Mouse (Mus musculus) limb, embryonic 12.5 days (tissue): ENCODE measurements around the gene Gstz1. TPM values are rescaled to one million over a fixed set of nuclear protein-coding genes. Genes with fewer than 3 reads are reported as not detected.
"Not testable (repeated sequence)": the region's sequence is repeated elsewhere in the genome, so short reads cannot be mapped to it uniquely, and the experiment has no call there.

Experiments
- ATAC-seq: fragments of 200-750 bp; cut with Nextera tagmentation; 2 replicates; pipeline ENCODE4 v1.8.0; 2017; ENCODE audit warnings: low read depth, moderate TSS enrichment; ENCODE audit not compliant: insufficient number of reproducible peaks, insufficient read depth, low FRiP score, low TSS enrichment
- H3K27ac ChIP-seq: fragments of 300-500 bp; sonication (generic); 2 replicates; pipeline ENCODE4 v1.5.1; 2016; ENCODE audit warnings: mild to moderate bottlenecking, moderate library complexity
- H3K27me3 ChIP-seq: fragments of 300-500 bp; sonication (generic); 2 replicates; pipeline ENCODE4 v1.6.1; 2016; ENCODE audit warnings: mild to moderate bottlenecking, moderate library complexity
- H3K36me3 ChIP-seq: fragments of 300-500 bp; sonication (generic); 2 replicates; pipeline ENCODE4 v1.6.1; 2016; ENCODE audit warnings: mild to moderate bottlenecking, moderate library complexity
- H3K4me1 ChIP-seq: fragments of 300-500 bp; sonication (generic); replicated peaks from 2 replicates; pipeline ENCODE4 v1.6.1; 2016
- H3K4me2 ChIP-seq: fragments of 300-500 bp; sonication (generic); 2 replicates; pipeline ENCODE4 v1.6.1; 2016; ENCODE audit warnings: mild to moderate bottlenecking, moderate library complexity
- H3K4me3 ChIP-seq: fragments of 300-500 bp; sonication (generic); replicated peaks from 2 replicates; pipeline ENCODE4 v1.5.1; 2016; ENCODE audit warnings: mild to moderate bottlenecking
- H3K9ac ChIP-seq: fragments of 300-500 bp; sonication (generic); replicated peaks from 2 replicates; pipeline ENCODE4 v1.6.1; 2016; ENCODE audit warnings: mild to moderate bottlenecking, moderate library complexity
- H3K9me3 ChIP-seq: fragments of 300-500 bp; sonication (generic); 2 replicates; pipeline ENCODE4 v1.6.1; 2016; ENCODE audit warnings: mild to moderate bottlenecking, moderate library complexity
- WGBS: fragments of 180-500 bp; shearing (Covaris S2); methylation state at CpG from one replicate; pipeline ENCODE4 v1.1.7; 2016; 5-methylcytosine and 5-hydroxymethylcytosine counted together
- polyA plus RNA-seq: library from polyadenylated mRNA; unstranded; fragments of >200 nt; fragmentation: Nextera tagmentation; extraction: Ambion mirVana; gene quantifications from 2 replicates; pipeline ENCODE4 v1.2.1, GENCODE M21; 2016

The Gstz1 gene
- polyA plus RNA-seq, 1 experiment from 2014 or later = 29.1 TPM

DNA sequence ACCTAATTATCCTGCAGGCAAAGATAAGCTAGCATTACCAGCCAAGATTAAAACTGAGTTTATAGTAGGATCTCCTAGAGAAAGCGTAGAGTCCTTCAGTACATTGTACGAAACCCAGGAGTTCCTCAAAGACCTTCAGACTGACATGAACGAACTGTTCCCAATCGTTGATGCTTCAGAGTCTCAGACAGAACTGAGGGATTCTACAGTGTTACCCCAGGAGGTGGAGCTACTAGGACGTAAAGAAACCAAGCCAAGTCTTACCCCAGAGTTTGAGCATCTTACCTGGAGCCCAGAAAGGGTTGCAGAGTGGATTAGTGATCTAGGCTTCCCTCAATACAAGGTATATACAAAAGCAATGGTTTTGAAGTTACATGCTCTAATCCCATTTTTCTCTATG is 54.7 kb downstream of the Gstz1 start:
- WGBS = 70% methylated on average over 5 of the region's 5 CpGs
- H3K36me3 ChIP-seq = no peaks in the 10 kb centered on the region
- no peak for ATAC-seq
- no peak overlapping the region for H3K4me3 ChIP-seq
- H3K27me3 ChIP-seq = peaks cover 3% of the 10 kb centered on the region; the same call in 1 of the 2 replicates
- no peak overlapping the region for H3K9ac ChIP-seq
- no peak overlapping the region for H3K4me2 ChIP-seq
- H3K4me1 ChIP-seq = peaks cover 21% of the 10 kb centered on the region
- no peak overlapping the region for H3K27ac ChIP-seq
- no peaks in the 10 kb centered on the region for H3K9me3 ChIP-seq

DNA sequence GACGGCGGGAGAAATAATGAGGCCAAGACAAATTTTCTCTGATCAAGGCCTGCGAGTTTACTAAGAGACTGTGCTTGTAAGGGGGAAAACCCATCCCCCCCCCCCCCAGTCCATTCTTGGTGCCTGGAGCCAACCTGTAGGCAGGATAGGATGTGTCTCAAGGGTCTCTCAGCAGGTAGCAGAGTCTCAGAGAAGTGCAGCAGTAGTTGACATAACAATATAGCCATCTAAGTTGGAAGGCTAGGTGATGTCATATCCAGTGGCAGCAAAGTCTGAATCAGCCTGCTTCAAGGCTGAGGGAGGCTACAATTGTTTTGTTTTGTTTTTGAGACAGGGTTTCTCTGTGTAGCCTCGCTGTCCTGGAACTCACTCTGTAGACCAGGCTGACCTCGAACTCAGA is 58.8 kb downstream of the Gstz1 start:
- ATAC-seq, H3K27ac ChIP-seq, H3K4me2 ChIP-seq, H3K4me3 ChIP-seq, H3K27me3 ChIP-seq, H3K9me3 ChIP-seq, H3K9ac ChIP-seq, H3K4me1 ChIP-seq, H3K36me3 ChIP-seq: not testable (repeated sequence)
- 88% methylated on average over 5 of the region's 5 CpGs for WGBS

DNA sequence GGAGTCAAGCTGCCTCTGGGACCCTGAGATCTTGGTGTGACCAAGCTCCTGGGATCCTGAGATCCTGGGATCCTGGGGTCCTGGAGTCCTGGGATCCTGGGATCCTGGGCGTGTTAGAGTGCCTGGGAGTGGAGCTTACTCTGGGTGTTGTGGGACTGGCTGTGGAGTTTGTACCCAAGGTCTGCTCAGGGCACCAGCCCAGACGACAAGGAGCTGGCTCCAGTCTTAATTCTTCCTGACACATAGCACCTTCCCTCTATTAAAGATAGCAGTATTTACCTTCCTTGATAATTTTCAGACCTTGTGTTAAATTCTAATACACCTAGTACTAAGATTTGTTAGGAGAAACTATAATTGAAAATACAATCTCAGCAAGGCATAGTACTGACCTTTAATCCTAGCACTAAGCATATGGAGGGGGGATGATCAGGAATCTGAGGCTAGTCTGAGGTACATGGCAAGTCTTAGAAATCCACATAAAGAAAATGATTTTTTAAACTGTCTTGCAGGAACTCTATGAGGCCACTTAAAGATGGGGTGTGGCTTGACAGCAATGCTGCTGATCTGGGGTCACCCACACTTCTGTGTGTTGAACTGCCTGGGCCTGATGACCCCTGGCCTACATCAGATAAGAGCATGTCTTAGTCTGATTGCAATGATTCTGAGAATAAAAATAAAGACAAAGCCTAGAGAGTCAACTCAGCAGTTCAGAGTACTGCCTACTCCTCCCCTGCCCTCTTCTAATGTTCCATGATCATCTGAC is 66.1 kb downstream of the Gstz1 start:
- H3K27ac ChIP-seq = no peak overlapping the region
- ATAC-seq = no peak
- no peaks in the 10 kb centered on the region for H3K9me3 ChIP-seq
- H3K27me3 ChIP-seq = no peaks in the 10 kb centered on the region
- no peaks in the 10 kb centered on the region for H3K4me1 ChIP-seq
- WGBS = 58% methylated on average over 2 of the region's 2 CpGs
- H3K9ac ChIP-seq = no peak overlapping the region
- no peaks in the 10 kb centered on the region for H3K36me3 ChIP-seq
- no peak overlapping the region for H3K4me2 ChIP-seq
- H3K4me3 ChIP-seq = no peak overlapping the region

Other genes starting within 250 kb of the Gstz1 start
- gene Cipc, start 200.1 kb upstream of the Gstz1 start, polyA plus RNA-seq = 30.8 and 33.1 TPM in 2 replicates
- 0.20 TPM in 1 of 2 replicates, not detected in the other for gene Zdhhc22, start 156.7 kb upstream of the Gstz1 start, polyA plus RNA-seq
- 0.18 TPM in 1 of 2 replicates, not detected in the other for gene Tmem63c, start 125.8 kb upstream of the Gstz1 start, polyA plus RNA-seq
- 0.26 and 0.41 TPM in 2 replicates for gene Ngb, start 44.6 kb upstream of the Gstz1 start, polyA plus RNA-seq
- gene Pomt2, start 803 bp downstream of the Gstz1 start, polyA plus RNA-seq = 16.4 and 17.2 TPM in 2 replicates
- 0.73 and 2.6 TPM in 2 replicates for gene Samd15, start 52.6 kb downstream of the Gstz1 start, polyA plus RNA-seq
- gene Tmed8, start 53.3 kb downstream of the Gstz1 start, polyA plus RNA-seq = 3.8 and 4.2 TPM in 2 replicates
- gene Noxred1, start 91.6 kb downstream of the Gstz1 start, polyA plus RNA-seq = 0.99 and 1.2 TPM in 2 replicates
- 53.9 and 55.1 TPM in 2 replicates for gene Vipas39, start 119.1 kb downstream of the Gstz1 start, polyA plus RNA-seq
- gene Ahsa1, start 119.3 kb downstream of the Gstz1 start, polyA plus RNA-seq = 224 and 227 TPM in 2 replicates
- gene Ism2, start 152.5 kb downstream of the Gstz1 start, polyA plus RNA-seq = 1.7 and 1.9 TPM in 2 replicates
- gene Sptlc2, start 241.2 kb downstream of the Gstz1 start, polyA plus RNA-seq = 64.6 and 71.7 TPM in 2 replicates